Mouse (Mus musculus) gastrocnemius, adult 2 months (tissue): ENCODE results near the gene Homer2. TPM values are rescaled to one million over a fixed set of nuclear protein-coding genes. Genes with fewer than 3 reads are reported as not detected.

Experiments
- DNase-seq: peaks from one replicate; pipeline ENCODE4 v3.0.0; 2022
- H3K27ac ChIP-seq: fragments of 200-600 bp; 2 replicates; pipeline ENCODE4 v1.8.1; 2022; ENCODE audit warnings: mild to moderate bottlenecking
- H3K4me3 ChIP-seq: fragments of 200-600 bp; 2 replicates; pipeline ENCODE4 v1.8.1; 2022; ENCODE audit warnings: mild to moderate bottlenecking, moderate library complexity
- CTCF ChIP-seq: fragments of 200-600 bp; IDR thresholded peaks from 2 replicates; pipeline ENCODE4 v1.8.1; 2022; ENCODE audit warnings: antibody characterized with exemption, mild to moderate bottlenecking, moderate library complexity
- intact Hi-C: fragments of 180-260 bp; cut with DNase I; formaldehyde crosslinking; loops from one replicate; pipeline ENCODE4 v1.15.1; 2025
- long read RNA-seq, 2 experiments: library from polyadenylated mRNA; stranded (forward); transcript quantifications; one replicate each; pipeline ENCODE4 v2.0.0; 2021
- total RNA-seq, 2 experiments: library from RNA; stranded (reverse); gene quantifications; 2 replicates each; pipeline ENCODE4 v1.2.3; 2021

Homer2 gene
- total RNA-seq: 100 to 1,000 TPM in 1 of 2 experiments, 10 to 100 TPM in 1; 39.9 to 102 TPM
- long read RNA-seq, experiment 1, transcript Homer2-206 (9 exons, 1,634 nt): minor isoform, 27 of 96 reads
- long read RNA-seq, experiment 1, transcript Homer2-201 (9 exons, 1,736 nt): major isoform, 52 of 96 reads
- long read RNA-seq, experiment 1, partial matches to known transcripts: 1 of 96 reads
- long read RNA-seq, experiment 1, other reads (novel, unspliced or antisense): 16 of 96 reads
- long read RNA-seq, experiment 2, transcript Homer2-206 (9 exons, 1,634 nt): minor isoform, 18 of 73 reads
- long read RNA-seq, experiment 2, transcript Homer2-201 (9 exons, 1,736 nt): major isoform, 46 of 73 reads
- long read RNA-seq, experiment 2, partial matches to known transcripts: 0 of 73 reads
- long read RNA-seq, experiment 2, other reads (novel, unspliced or antisense): 9 of 73 reads

DNA sequence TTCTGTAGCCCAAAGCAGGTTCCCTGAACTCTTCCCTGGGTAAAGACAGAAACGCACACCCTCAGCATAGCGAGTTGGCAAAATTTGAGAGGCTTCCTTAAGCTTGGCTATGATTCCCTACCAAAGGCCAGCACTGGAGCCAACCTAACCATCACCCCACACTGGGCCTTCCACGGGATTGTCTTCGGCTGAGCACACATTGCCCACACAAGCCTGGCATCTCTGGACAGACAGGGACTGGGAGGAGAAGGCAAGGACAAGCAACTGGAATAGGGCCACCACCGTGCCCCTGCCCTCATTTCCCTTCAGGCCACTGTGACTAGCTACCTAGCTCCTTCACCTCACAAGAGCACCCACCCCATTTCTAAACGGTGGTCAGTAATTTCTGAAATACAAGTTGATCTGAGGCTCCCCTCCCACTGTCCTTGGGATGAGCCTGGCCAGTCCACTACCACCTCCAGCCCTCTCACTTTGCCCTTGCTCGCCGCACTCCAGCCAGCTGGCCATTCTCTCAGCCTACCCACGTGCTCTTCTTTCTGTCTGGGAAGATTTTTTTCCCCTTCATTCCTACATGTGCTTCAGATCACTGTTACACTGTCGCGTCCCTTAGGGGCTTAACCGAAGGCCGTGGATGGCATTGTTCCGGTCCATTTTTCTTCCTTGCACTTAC lies at the start of gene Homer2:
Homer2 (minus strand) TSS at position 57 of the 670 bp plus-strand sequence.
- peak; percentile 46 for DNase-seq
- intact Hi-C loops: no loop called here
- H3K4me3 ChIP-seq: peak within 1 kb of the TSS; percentile 85

DNA sequence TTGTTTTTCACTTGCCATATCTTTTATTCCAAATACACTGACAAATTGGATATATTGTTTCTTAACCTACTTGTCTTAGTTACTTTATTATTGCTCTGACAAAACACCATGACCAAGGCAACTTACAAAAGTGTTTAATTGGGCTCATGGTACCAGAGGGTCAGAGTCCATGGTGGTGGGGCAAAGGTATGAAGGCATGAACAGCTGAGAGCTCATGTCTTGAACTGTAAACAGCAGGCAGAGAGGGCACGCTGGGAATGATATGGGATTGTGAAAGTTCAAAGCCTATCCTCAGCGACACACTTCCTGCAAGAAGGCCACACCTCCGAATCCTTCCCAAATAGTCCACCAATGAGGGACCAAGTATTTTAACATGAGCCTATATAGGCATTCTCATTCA lies 40.6 kb upstream of the Homer2 start:
- no peak for DNase-seq
- TF ChIP-seq CTCF: no peak
- intact Hi-C loops: loop anchor here (10.0 kb wide), 1 partner anchor 203 kb away; no protein-coding TSS in a partner anchor
- H3K4me3 ChIP-seq: no peak overlapping the region
- H3K27ac ChIP-seq: no peak overlapping the region

More for the DNA sequence above, at the start of gene Homer2:
- peak within 1 kb of the TSS; percentile 83 for H3K27ac ChIP-seq
- no peak for TF ChIP-seq CTCF

DNA sequence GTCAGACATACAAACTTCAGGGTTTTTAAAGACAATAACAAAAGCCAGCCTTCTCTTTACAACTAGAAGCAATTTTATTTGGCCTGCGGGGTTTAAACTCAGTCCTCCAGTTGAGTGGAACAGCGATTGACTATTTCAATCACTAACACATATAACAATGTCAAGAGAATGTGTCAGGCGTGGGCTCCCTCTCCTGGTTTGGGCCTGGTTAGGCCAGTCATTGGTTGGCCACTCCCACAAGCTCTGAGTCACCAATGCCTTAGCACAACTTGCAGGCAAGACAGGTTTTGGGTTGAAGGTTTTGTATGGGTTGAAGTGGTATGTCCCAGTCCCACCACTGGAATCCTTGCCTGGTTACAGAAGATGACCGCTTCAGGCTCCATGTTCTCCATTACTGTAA lies 36.8 kb upstream of the Homer2 start:
- DNase-seq: peak; percentile 47
- intact Hi-C loops: loop anchor here (10.0 kb wide), 1 partner anchor 199 kb away; no protein-coding TSS in a partner anchor
- no peak overlapping the region for H3K27ac ChIP-seq
- TF ChIP-seq CTCF: peak; percentile 58
- no peak overlapping the region for H3K4me3 ChIP-seq

DNA sequence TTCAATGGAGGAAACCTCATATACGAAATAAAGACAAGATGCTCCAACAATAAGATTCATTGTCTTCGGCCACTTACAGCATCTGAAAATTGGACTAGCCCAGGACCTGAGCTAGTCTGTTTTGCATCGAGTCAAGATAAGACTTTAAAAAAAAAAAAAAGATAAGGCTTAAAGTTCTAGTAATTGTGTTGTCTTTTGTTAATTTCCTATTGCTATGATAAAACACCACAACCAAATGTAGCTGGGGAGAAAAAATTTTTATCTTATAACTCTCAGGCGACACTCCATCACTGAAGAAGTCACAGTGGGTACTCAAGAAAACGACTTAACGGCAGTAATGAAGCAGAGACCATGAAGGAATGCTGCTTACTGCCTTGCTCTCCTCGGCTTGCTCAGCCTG lies 32.7 kb upstream of the Homer2 start:
- no peak for DNase-seq
- intact Hi-C loops: loop anchor here (10.0 kb wide), 1 partner anchor 195 kb away; no protein-coding TSS in a partner anchor
- no peak for TF ChIP-seq CTCF
- H3K27ac ChIP-seq: no peak overlapping the region
- no peak overlapping the region for H3K4me3 ChIP-seq

DNA sequence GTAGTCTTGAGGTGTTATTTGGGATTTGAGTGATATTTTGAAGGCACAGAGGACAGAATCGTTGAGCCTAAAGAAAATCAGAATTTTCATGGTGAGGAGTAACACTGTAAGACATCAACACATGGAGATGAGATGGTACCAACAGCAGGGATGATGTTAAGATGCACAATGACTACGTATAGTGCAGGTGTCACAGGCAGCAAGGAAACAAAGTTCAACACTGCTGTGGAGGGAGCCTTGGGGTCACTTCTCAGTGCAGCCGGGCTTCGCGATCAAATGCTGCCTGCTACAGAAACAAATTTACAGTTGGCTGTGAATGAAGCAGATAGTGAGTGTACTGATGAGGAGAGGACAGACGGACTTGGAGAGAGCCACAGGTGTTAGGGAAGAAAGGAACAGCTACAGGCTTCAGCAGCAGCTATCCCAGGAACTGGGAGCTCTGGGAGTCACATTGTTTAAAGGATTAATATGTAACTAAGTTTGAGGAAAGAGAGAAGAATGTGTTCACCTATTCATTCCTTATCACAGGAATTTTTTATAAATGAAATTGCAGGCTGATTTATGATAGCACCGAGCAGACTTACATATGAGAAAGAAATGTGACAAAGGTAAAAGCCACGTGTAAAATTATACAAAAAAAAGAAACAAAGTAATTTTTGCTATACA lies 31.5 kb upstream of the Homer2 start:
- no peak for DNase-seq
- no peak overlapping the region for H3K27ac ChIP-seq
- no peak overlapping the region for H3K4me3 ChIP-seq
- intact Hi-C loops: loop anchor here (5.0 kb wide), 1 partner anchor 127 kb away; no protein-coding TSS in a partner anchor
- no peak for TF ChIP-seq CTCF

DNA sequence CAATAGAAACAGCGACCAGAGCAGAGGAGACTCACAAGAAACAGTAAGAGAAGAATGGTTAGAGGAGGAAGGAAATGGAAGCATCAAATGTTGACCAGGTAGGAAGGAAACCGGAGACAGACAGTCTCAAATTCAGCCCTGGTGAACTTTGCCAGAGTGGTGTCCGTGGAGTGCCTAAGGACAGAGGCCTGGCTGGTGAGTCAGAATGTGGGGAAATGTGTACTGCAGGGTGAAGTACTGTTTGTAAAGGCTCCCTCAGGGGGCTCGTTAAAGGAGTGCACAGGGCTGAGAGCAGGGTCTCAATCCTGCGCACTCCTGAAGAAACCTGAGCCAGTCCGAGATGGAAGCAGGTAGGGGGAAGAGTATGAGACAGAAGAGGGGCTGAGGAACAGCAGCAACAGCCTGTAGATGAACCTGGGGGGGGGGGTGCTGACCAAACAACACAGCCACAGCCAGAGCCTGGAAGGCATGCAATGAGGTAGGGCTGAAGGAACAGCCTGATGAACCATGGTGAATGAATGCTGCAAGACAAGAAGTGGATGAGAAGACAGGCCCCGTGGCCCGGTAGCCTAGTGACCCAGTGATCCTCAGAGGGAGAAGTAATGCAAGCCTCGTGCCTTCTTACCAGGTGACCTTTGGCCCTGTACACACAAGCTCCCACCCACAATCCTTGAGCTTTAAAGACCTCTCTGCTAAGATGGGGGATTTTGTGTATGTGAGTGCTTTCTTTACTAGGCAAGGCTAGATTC lies 28.1 kb upstream of the Homer2 start:
- Histone ChIP-seq H3K27ac (no peak overlapping the region), H3K4me3 (no peak overlapping the region)
- no peak for TF ChIP-seq CTCF
- DNase-seq: no peak
- intact Hi-C loops: loop anchor here (5.0 kb wide), 1 partner anchor 123 kb away; no protein-coding TSS in a partner anchor

DNA sequence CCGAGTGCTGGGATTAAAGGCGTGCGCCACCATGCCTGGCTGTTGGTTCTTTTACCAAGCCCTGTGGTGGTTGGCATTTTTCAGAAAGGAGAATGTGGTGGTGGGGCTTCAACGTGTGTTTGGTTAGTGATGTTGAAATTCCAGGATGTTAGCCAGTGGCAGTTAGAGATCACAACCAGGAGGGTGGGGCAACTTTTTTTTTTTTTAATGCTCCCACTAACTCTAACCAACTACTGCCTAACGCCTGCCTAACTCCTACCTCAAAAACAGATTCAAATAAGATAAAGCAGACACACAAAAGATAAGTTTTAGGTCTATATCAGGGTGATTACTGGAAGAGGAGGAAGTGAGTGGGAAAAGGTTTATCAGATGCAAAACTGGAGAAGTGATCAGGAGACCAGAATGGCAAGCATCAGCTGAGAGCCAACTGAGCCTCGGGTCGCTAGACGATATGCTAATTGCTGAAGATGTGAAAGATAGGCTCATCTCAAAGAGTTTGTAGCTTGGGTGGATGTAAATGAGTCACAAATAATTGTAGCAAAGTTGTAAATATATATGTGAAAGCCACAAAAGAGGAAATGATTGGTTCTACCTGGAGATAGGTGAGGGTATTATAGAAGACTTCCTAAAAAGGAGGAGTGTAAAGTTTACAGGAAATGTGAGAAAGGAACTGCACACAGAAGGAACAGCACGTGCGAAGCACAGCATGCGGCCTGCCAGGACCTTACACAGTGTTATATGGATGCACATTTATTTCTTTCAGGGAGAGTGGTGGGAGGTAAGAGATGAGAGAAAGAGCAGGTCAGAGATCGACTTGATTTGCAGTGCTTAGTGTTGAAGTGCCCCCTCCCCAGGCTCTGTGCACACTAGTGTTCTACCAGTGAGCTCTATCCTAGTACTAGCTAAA lies 25.1 kb upstream of the Homer2 start:
- DNase-seq: no peak
- intact Hi-C loops: no loop called here
- Histone ChIP-seq H3K27ac (no peak overlapping the region), H3K4me3 (no peak overlapping the region)
- TF ChIP-seq CTCF: no peak

DNA sequence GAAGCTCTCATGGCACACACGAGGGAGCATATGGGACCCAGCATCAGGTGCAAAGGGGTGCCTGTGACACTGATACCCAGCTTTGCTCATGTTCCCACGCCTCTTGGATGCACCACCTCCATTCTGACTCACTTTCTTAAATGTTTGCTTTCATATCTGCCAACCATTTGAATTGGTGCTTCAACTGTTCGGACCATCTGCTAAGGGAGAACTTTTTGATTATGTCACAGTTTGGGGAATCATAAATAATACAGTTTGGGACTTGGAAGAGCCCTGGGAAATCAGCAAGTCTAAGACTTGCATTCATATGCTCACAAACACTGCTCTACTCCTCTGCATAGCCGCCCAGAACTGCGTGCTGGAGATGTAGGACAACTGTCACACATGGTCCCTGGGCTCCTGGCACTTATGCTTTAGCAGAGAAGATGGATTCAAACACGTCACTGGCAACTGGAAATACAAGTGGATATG lies 23.9 kb upstream of the Homer2 start:
- Histone ChIP-seq H3K4me3 (no peak overlapping the region), H3K27ac (no peak overlapping the region)
- no peak for DNase-seq
- intact Hi-C loops: no loop called here
- no peak for TF ChIP-seq CTCF

DNA sequence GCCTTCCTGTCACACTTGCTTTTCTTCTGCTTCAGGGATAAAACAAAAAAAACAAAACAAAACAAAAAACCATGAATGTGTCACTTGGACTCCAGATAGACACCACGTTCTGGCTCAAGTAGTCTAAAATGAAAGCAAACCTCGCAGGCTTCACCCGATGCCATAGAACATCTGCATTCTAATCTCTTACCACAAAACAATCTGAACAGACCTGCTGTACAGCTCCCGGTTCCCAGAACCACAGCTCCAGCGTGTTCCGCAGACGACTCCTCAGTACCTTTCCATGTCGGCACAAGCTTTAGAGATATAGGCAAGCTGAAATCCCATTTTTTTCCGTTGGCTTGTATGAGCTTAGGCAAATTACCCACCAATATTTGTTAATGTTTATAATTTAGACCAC lies 22.5 kb upstream of the Homer2 start:
- Histone ChIP-seq H3K27ac (no peak overlapping the region), H3K4me3 (no peak overlapping the region)
- DNase-seq: no peak
- intact Hi-C loops: no loop called here
- TF ChIP-seq CTCF: no peak

DNA sequence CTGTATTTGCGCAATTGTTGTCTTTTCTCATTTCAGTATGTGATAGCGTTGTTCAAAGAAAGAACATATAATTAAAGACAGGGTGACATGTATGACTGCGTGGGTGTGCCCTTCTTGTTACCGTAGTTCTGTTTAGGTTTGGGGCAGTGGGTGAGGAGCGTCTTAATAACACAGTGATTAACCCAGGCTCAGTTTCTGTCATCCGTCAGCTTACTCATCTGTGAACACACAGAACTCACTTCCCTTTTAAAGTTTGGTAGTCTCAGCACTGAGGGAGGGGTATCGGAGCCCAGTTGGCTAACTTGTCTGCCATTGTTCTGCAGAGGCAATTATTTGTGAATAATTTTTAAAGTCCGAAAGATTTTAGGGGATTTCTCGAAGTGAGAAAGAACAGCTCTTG lies 20.4 kb upstream of the Homer2 start:
- no peak for TF ChIP-seq CTCF
- Histone ChIP-seq H3K27ac (no peak overlapping the region), H3K4me3 (no peak overlapping the region)
- intact Hi-C loops: no loop called here
- DNase-seq: no peak

DNA sequence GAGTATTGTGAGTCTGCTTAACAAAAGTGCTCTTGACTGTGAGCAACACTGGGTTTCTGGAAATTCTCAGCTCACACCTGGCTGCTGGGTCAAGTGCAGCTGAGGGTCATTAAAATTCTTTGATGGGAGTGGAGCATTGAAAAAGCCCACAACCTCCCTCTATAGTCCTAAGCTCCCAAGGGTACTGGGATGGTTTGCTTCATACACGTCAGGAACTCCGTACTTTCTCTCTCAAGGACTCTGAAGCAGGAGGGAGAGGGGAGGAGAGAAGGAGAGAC lies 19.3 kb upstream of the Homer2 start:
- no peak for TF ChIP-seq CTCF
- intact Hi-C loops: no loop called here
- no peak for DNase-seq
- H3K27ac ChIP-seq: peak overlapping the region; percentile 57
- H3K4me3 ChIP-seq: no peak overlapping the region
